Mouse (Mus musculus) forebrain, embryonic 14.5 days (tissue): ENCODE measurements at regions not wholly inside any gene's neighbourhood (a gene's known extent, or its start where the extent isn't known, plus 50 kb on each side); places are given as distances from the start of the nearest gene placed in this dataset.

Source experiments
- ATAC-seq: fragments of 200-750 bp; cut with Nextera tagmentation; 2 replicates; pipeline ENCODE4 v1.8.0; 2017; ENCODE audit warnings: mild to moderate bottlenecking, moderate library complexity
- DNase-seq: peaks from one replicate; pipeline ENCODE4 v3.0.0-alpha.2; 2015; ENCODE audit warnings: low spot score
- H3K27ac ChIP-seq: fragments of 300-500 bp; sonication (generic); 2 replicates; pipeline ENCODE4 v1.5.1; 2014; ENCODE audit warnings: low read depth, mild to moderate bottlenecking, control low read depth, low read length, moderate library complexity
- H3K27me3 ChIP-seq: fragments of 300-500 bp; sonication (generic); replicated peaks from 2 replicates; pipeline ENCODE4 v1.6.1; 2014; ENCODE audit warnings: low read length, control low read depth, mixed read lengths; ENCODE audit not compliant: control insufficient read depth, insufficient read depth
- H3K36me3 ChIP-seq: fragments of 300-500 bp; sonication (generic); 2 replicates; pipeline ENCODE4 v1.6.1; 2014; ENCODE audit warnings: low read length, control low read depth; ENCODE audit not compliant: control insufficient read depth, insufficient read depth
- H3K4me1 ChIP-seq: fragments of 300-500 bp; sonication (generic); 2 replicates; pipeline ENCODE4 v1.6.1; 2014; ENCODE audit warnings: antibody characterized with exemption, low read length, control low read depth; ENCODE audit not compliant: control insufficient read depth, insufficient read depth
- H3K4me2 ChIP-seq: fragments of 300-500 bp; sonication (generic); 2 replicates; pipeline ENCODE4 v1.6.1; 2014; ENCODE audit warnings: mild to moderate bottlenecking, control low read depth, low read length
- H3K4me3 ChIP-seq: fragments of 300-500 bp; sonication (generic); 2 replicates; pipeline ENCODE4 v1.5.1; 2014; ENCODE audit warnings: low read depth, low read length, control low read depth
- H3K9ac ChIP-seq: fragments of 300-500 bp; sonication (generic); 2 replicates; pipeline ENCODE4 v1.6.1; 2014; ENCODE audit warnings: mild to moderate bottlenecking, low read length, control low read depth, moderate library complexity
- H3K9me3 ChIP-seq: fragments of 300-500 bp; sonication (generic); replicated peaks from 2 replicates; pipeline ENCODE4 v1.6.1; 2016; ENCODE audit warnings: low read length, control low read depth, mixed read lengths; ENCODE audit not compliant: control insufficient read depth
- WGBS: fragments of 180-500 bp; shearing (Covaris S2); extraction: QIAGEN DNeasy Blood & Tissue Kit; methylation state at CpG from one replicate; pipeline ENCODE4 v1.1.7; 2014; 5-methylcytosine and 5-hydroxymethylcytosine counted together

GRCm38 (mm10) chr8:25428761-25429160 lies 604.6 kb upstream of the Adam5 start:
- Histone ChIP-seq H3K4me3 (no peak overlapping the region), H3K36me3 (no peaks in the 10 kb centered on the region), H3K9ac (no peak overlapping the region), H3K9me3 (no peaks in the 10 kb centered on the region), H3K4me2 (no peak overlapping the region), H3K27me3 (no peaks in the 10 kb centered on the region), H3K4me1 (no peaks in the 10 kb centered on the region), H3K27ac (no peak overlapping the region)
- ATAC-seq (no peak), DNase-seq (no peak)
- WGBS, result 82% methylated on average over 2 of the region's 2 CpGs

- no peak overlapping the region for H3K4me2 ChIP-seq
Measured at GRCm38 (mm10) chr8:25426207-25426606, 602.0 kb upstream of the Adam5 start.

GRCm38 (mm10) chr8:25421478-25421877 lies 597.3 kb upstream of the Adam5 start:
- Histone ChIP-seq H3K9me3 (no peaks in the 10 kb centered on the region), H3K36me3 (no peaks in the 10 kb centered on the region), H3K27me3 (no peaks in the 10 kb centered on the region), H3K4me2 (no peak overlapping the region), H3K9ac (no peak overlapping the region), H3K27ac (no peak overlapping the region), H3K4me3 (no peak overlapping the region), H3K4me1 (no peaks in the 10 kb centered on the region)
- DNase-seq (no peak), ATAC-seq (no peak)
- WGBS, result 90% methylated on average over 6 of the region's 6 CpGs

More at GRCm38 (mm10) chr8:25426207-25426606, 602.0 kb upstream of the Adam5 start:
- H3K9ac ChIP-seq, result no peak overlapping the region
- H3K27me3 ChIP-seq, result no peaks in the 10 kb centered on the region
- WGBS, result 59% methylated on average over 1 of the region's 1 CpGs
- ATAC-seq (no peak), DNase-seq (no peak)
- no peaks in the 10 kb centered on the region for H3K4me1 ChIP-seq
- no peaks in the 10 kb centered on the region for H3K36me3 ChIP-seq
- H3K9me3 ChIP-seq, result no peaks in the 10 kb centered on the region
- H3K27ac ChIP-seq, result no peak overlapping the region
- no peak overlapping the region for H3K4me3 ChIP-seq

- WGBS, result 80% methylated on average over 5 of the region's 5 CpGs
- H3K27me3 ChIP-seq, result no peaks in the 10 kb centered on the region
- ATAC-seq, result no peak
- no peak overlapping the region for H3K27ac ChIP-seq
- no peak overlapping the region for H3K4me3 ChIP-seq
- no peak overlapping the region for H3K9ac ChIP-seq
- no peaks in the 10 kb centered on the region for H3K9me3 ChIP-seq
- no peak for DNase-seq
- no peak overlapping the region for H3K4me2 ChIP-seq
- no peaks in the 10 kb centered on the region for H3K36me3 ChIP-seq
- no peaks in the 10 kb centered on the region for H3K4me1 ChIP-seq
Measured at GRCm38 (mm10) chr8:25410536-25410935, 586.4 kb upstream of the Adam5 start.

GRCm38 (mm10) chr8:25407862-25408261 lies 583.7 kb upstream of the Adam5 start:
- 89% methylated on average over 5 of the region's 5 CpGs for WGBS
- Histone ChIP-seq H3K4me3 (no peak overlapping the region), H3K4me2 (no peak overlapping the region), H3K9me3 (no peaks in the 10 kb centered on the region), H3K27ac (no peak overlapping the region), H3K4me1 (no peaks in the 10 kb centered on the region), H3K9ac (no peak overlapping the region), H3K27me3 (no peaks in the 10 kb centered on the region), H3K36me3 (no peaks in the 10 kb centered on the region)
- DNase-seq (no peak), ATAC-seq (no peak)

GRCm38 (mm10) chr8:25392766-25393166 lies 568.6 kb upstream of the Adam5 start:
- ATAC-seq (peak; percentile 60), DNase-seq (peak; percentile 82)
- Histone ChIP-seq H3K4me2 (no peak overlapping the region), H3K36me3 (no peaks in the 10 kb centered on the region), H3K27me3 (no peaks in the 10 kb centered on the region), H3K9ac (no peak overlapping the region), H3K4me1 (peaks cover 32% of the 10 kb centered on the region), H3K4me3 (no peak overlapping the region), H3K9me3 (no peaks in the 10 kb centered on the region), H3K27ac (0 out of 2 replicates have a peak overlapping the region, but pooled peaks have one; percentile 10)
- WGBS, result 0% methylated on average over 6 of the region's 6 CpGs

GRCm38 (mm10) chr8:25389947-25390346 lies 565.8 kb upstream of the Adam5 start:
- peak; percentile 59 for DNase-seq
- Histone ChIP-seq H3K27me3 (no peaks in the 10 kb centered on the region), H3K4me2 (no peak overlapping the region), H3K27ac (peak overlapping the region; percentile 71; the same call in 1 of the 2 replicates), H3K9ac (no peak overlapping the region), H3K9me3 (no peaks in the 10 kb centered on the region), H3K4me3 (no peak overlapping the region), H3K36me3 (no peaks in the 10 kb centered on the region), H3K4me1 (peaks cover 32% of the 10 kb centered on the region)
- peak; percentile 61 for ATAC-seq
- WGBS, result 36% methylated on average over 10 of the region's 10 CpGs

GRCm38 (mm10) chr8:25389371-25389855 lies 565.2 kb upstream of the Adam5 start:
- peak; percentile 76 for DNase-seq
- WGBS, result 18% methylated on average over 10 of the region's 10 CpGs
- peak overlapping the region; percentile 28; the same call in 1 of the 2 replicates for H3K4me2 ChIP-seq

GRCm38 (mm10) chr8:25388811-25389210 lies 564.6 kb upstream of the Adam5 start:
- peaks cover 32% of the 10 kb centered on the region for H3K4me1 ChIP-seq
- H3K27ac ChIP-seq, result peak overlapping the region; percentile 71; the same call in 1 of the 2 replicates
- H3K4me3 ChIP-seq, result no peak overlapping the region
- no peaks in the 10 kb centered on the region for H3K36me3 ChIP-seq
- no peaks in the 10 kb centered on the region for H3K27me3 ChIP-seq
- 53% methylated on average over 9 of the region's 9 CpGs for WGBS
- DNase-seq, result no peak
- H3K9me3 ChIP-seq, result no peaks in the 10 kb centered on the region
- 0 out of 2 replicates have a peak, but pooled peaks have one; percentile 2 for ATAC-seq
- peak overlapping the region; percentile 35; the same call in 1 of the 2 replicates for H3K9ac ChIP-seq
- H3K4me2 ChIP-seq, result 0 out of 2 replicates have a peak overlapping the region, but pooled peaks have one; percentile 28

More at GRCm38 (mm10) chr8:25389371-25389855, 565.2 kb upstream of the Adam5 start:
- H3K27me3 ChIP-seq, result no peaks in the 10 kb centered on the region
- peak; percentile 63 for ATAC-seq
- H3K9ac ChIP-seq, result peak overlapping the region; percentile 35
- H3K4me3 ChIP-seq, result no peak overlapping the region
- peaks cover 32% of the 10 kb centered on the region for H3K4me1 ChIP-seq
- H3K36me3 ChIP-seq, result no peaks in the 10 kb centered on the region
- no peaks in the 10 kb centered on the region for H3K9me3 ChIP-seq
- H3K27ac ChIP-seq, result peak overlapping the region; percentile 71
